Mouse (Mus musculus) heart, postnatal 0 days (tissue): Measurements from ENCODE around the gene Grasp. TPM values are rescaled to one million over a fixed set of nuclear protein-coding genes. Genes with fewer than 3 reads are reported as not detected.

Source experiments
- ATAC-seq: fragments of 200-750 bp; cut with Nextera tagmentation; 2 replicates; pipeline ENCODE4 v1.8.0; 2017; ENCODE audit warnings: low read depth, moderate number of reproducible peaks, moderate library complexity; ENCODE audit not compliant: insufficient read depth
- DNase-seq: peaks from one replicate; pipeline ENCODE4 v3.0.0-alpha.2; 2016; ENCODE audit warnings: low spot score
- H3K27ac ChIP-seq: fragments of 300-500 bp; sonication (generic); 2 replicates; pipeline ENCODE4 v1.5.1; 2014; ENCODE audit warnings: low read depth, mild to moderate bottlenecking
- H3K27me3 ChIP-seq: fragments of 300-500 bp; sonication (generic); 2 replicates; pipeline ENCODE4 v1.6.1; 2014; ENCODE audit warnings: low read length, mixed read lengths; ENCODE audit not compliant: control insufficient read depth, insufficient read depth
- H3K36me3 ChIP-seq: fragments of 300-500 bp; sonication (generic); replicated peaks from 2 replicates; pipeline ENCODE4 v1.6.1; 2014; ENCODE audit warnings: low read length, mixed read lengths; ENCODE audit not compliant: control insufficient read depth, insufficient read depth
- H3K4me1 ChIP-seq: fragments of 300-500 bp; sonication (generic); 2 replicates; pipeline ENCODE4 v1.6.1; 2014; ENCODE audit warnings: antibody characterized with exemption; ENCODE audit not compliant: control insufficient read depth, insufficient read depth
- H3K4me2 ChIP-seq: fragments of 300-500 bp; sonication (generic); 2 replicates; pipeline ENCODE4 v1.6.1; 2014; ENCODE audit warnings: low read depth, mild to moderate bottlenecking, low read length, moderate library complexity
- H3K4me3 ChIP-seq: fragments of 300-500 bp; sonication (generic); 2 replicates; pipeline ENCODE4 v1.5.1; 2014; ENCODE audit warnings: low read depth, low read length
- H3K9ac ChIP-seq: fragments of 300-500 bp; sonication (generic); replicated peaks from 2 replicates; pipeline ENCODE4 v1.6.1; 2014; ENCODE audit warnings: low read depth, low read length, mixed read lengths
- H3K9me3 ChIP-seq: fragments of 300-500 bp; sonication (generic); replicated peaks from 2 replicates; pipeline ENCODE4 v1.6.1; 2016; ENCODE audit warnings: low read length; ENCODE audit not compliant: control insufficient read depth
- CTCF ChIP-seq: IDR thresholded peaks from 2 replicates; pipeline ENCODE4 v1.5.1; 2016; ENCODE audit warnings: antibody characterized with exemption, control low read depth, low read depth
- EP300 ChIP-seq: IDR thresholded peaks from 2 replicates; pipeline ENCODE4 v1.6.1; 2016; ENCODE audit warnings: antibody characterized with exemption, low read depth
- WGBS: fragments of 180-500 bp; shearing (Covaris S2); extraction: QIAGEN DNeasy Blood & Tissue Kit; methylation state at CpG from one replicate; pipeline ENCODE4 v1.1.7; 2014; 5-methylcytosine and 5-hydroxymethylcytosine counted together
- polyA plus RNA-seq: library from polyadenylated mRNA; unstranded; fragments of >200 nt; fragmentation: Nextera tagmentation; extraction: Ambion mirVana; gene quantifications from 2 replicates; pipeline ENCODE4 v1.2.1, GENCODE M21; 2015
- total RNA-seq: library from RNA; depleted of rRNA; stranded (reverse); fragments of >200 nt; gene quantifications from 2 replicates; pipeline ENCODE4 v1.2.3, GENCODE M21; 2014; ENCODE audit warnings: low replicate concordance

The Grasp gene
- total and polyA plus RNA-seq, 2 experiments from 2014 or later, result 2.3 to 8.0 TPM

DNA sequence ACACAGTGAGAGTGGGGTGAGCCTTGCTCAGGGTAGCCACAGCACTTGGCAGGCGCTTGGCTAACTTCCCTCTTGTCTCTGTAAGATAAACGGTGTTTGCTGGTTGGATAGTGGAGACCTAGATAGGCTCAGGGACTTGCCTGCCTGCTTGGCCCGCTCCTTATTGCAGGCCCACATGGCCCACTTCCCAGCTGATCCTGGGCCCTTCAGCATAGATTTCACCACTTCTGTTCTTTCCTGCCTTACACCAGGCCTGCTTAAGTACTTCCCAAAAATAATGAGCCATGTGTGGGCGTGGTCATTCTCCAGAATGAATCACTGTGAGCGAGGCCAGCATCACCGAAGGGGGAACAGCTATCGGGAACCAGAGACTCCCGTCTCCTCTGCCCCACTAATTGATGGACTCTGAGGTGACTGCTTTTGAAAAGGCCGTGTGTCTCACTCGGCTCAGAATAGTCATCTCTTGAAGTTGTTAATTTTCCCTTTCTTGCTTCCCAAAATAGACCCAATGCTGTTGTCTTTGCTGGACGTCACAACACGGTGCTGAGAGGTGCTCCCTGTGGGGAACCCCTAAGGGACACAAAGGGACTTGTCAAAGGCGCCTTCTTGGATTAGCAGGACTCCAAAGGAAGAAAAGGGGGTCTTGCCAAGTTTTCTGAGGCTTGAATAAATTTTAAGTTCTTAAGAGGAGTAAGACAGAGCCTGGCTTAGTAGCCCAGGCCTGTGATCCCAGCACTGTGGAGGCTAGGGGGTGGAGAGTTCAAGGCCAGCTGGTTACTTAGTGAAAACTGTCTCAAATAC is 32.3 kb upstream of the Grasp start:
- Histone ChIP-seq H3K9me3 (no peaks in the 10 kb centered on the region), H3K27ac (peak overlapping the region; percentile 66), H3K27me3 (no peaks in the 10 kb centered on the region), H3K4me2 (peak overlapping the region; percentile 8; the same call in 1 of the 2 replicates), H3K4me3 (no peak overlapping the region), H3K9ac (no peak overlapping the region), H3K36me3 (peaks cover 27% of the 10 kb centered on the region), H3K4me1 (peaks cover 28% of the 10 kb centered on the region)
- TF ChIP-seq EP300 (no peak), CTCF (no peak)
- peak; percentile 40 for DNase-seq
- WGBS, result 19% methylated on average over 13 of the region's 13 CpGs
- ATAC-seq, result peak; percentile 64

DNA sequence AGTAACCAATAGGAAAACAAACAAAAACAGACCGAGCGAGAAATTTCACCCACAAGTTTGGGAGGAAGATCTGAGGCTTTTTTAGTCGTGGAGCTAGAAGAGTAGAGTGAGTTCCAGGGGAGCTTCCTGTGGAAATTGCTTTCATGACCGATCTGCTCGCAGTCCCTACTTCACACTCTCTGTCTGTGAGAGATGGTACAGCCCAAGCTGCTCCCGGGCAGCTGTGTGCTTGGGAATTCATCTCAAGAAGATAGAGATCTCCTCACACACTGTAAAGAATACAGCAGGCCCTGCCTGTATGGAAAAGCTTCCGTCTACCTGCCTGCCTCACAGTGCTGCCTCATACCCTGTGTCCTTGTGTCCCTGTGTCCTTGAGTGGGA is 31.7 kb upstream of the Grasp start:
- H3K4me2 ChIP-seq, result no peak overlapping the region; the same call in 1 of the 2 replicates
- WGBS, result 36% methylated on average over 7 of the region's 7 CpGs
- ATAC-seq, result no peak
- no peak for DNase-seq
- no peaks in the 10 kb centered on the region for H3K9me3 ChIP-seq
- 0 out of 2 replicates have a peak overlapping the region, but pooled peaks have one; percentile 1 for H3K27ac ChIP-seq
- H3K9ac ChIP-seq, result no peak overlapping the region
- H3K27me3 ChIP-seq, result no peaks in the 10 kb centered on the region
- H3K36me3 ChIP-seq, result peaks cover 27% of the 10 kb centered on the region
- H3K4me1 ChIP-seq, result peaks cover 28% of the 10 kb centered on the region
- H3K4me3 ChIP-seq, result no peak overlapping the region
- TF ChIP-seq EP300, result no peak
- TF ChIP-seq CTCF, result no peak

DNA sequence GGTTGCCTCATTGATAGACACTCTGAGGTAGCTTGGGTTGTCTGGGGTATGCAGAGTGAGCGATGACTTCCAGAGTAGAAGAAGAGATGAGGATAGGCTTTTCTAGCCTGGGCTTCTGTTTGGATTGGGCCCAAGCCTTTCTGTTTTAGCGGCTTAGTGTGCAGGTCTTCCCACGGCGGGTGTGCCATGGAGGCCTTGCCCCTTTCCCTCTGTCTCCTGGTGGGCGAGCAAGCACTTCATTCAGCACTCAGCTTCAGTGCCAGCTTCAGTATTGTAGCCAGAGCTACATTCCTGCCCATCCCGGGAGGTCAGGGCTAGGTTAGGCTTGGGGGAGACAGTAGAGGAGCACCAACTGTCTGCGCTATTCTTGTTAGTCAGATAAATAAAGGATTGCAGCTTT is 31.3 kb upstream of the Grasp start:
- Histone ChIP-seq H3K27ac (0 out of 2 replicates have a peak overlapping the region, but pooled peaks have one; percentile 1), H3K4me2 (no peak overlapping the region), H3K9ac (no peak overlapping the region), H3K9me3 (no peaks in the 10 kb centered on the region), H3K4me1 (peaks cover 28% of the 10 kb centered on the region), H3K4me3 (no peak overlapping the region), H3K27me3 (no peaks in the 10 kb centered on the region), H3K36me3 (peaks cover 27% of the 10 kb centered on the region)
- no peak for TF ChIP-seq EP300
- no peak for TF ChIP-seq CTCF
- WGBS, result 48% methylated on average over 7 of the region's 7 CpGs
- no peak for ATAC-seq
- no peak for DNase-seq

DNA sequence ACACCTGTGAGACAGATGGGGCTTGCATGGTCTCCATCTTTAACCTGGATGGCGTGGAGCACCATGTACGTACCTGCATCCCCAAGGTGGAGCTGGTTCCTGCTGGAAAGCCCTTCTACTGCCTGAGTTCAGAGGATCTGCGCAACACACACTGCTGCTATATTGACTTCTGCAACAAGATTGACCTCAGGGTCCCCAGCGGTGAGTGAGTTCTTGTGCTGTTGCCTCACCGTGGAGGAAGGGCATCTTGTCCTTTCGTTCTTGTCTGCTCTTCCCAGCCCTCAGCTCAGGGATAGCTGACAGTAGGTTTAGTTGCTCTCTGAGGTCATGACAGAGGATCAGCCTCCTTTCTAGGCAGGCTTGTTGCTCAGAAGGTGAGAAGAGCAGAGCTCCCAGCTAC is 30.0 kb upstream of the Grasp start:
- H3K9ac ChIP-seq, result no peak overlapping the region
- H3K4me2 ChIP-seq, result no peak overlapping the region
- ATAC-seq (no peak), DNase-seq (no peak)
- H3K4me1 ChIP-seq, result peaks cover 28% of the 10 kb centered on the region
- no peaks in the 10 kb centered on the region for H3K9me3 ChIP-seq
- no peak for TF ChIP-seq CTCF
- TF ChIP-seq EP300, result no peak
- H3K27ac ChIP-seq, result no peak overlapping the region
- H3K4me3 ChIP-seq, result no peak overlapping the region
- 89% methylated on average over 6 of the region's 6 CpGs for WGBS
- peaks cover 33% of the 10 kb centered on the region for H3K36me3 ChIP-seq
- no peaks in the 10 kb centered on the region for H3K27me3 ChIP-seq

DNA sequence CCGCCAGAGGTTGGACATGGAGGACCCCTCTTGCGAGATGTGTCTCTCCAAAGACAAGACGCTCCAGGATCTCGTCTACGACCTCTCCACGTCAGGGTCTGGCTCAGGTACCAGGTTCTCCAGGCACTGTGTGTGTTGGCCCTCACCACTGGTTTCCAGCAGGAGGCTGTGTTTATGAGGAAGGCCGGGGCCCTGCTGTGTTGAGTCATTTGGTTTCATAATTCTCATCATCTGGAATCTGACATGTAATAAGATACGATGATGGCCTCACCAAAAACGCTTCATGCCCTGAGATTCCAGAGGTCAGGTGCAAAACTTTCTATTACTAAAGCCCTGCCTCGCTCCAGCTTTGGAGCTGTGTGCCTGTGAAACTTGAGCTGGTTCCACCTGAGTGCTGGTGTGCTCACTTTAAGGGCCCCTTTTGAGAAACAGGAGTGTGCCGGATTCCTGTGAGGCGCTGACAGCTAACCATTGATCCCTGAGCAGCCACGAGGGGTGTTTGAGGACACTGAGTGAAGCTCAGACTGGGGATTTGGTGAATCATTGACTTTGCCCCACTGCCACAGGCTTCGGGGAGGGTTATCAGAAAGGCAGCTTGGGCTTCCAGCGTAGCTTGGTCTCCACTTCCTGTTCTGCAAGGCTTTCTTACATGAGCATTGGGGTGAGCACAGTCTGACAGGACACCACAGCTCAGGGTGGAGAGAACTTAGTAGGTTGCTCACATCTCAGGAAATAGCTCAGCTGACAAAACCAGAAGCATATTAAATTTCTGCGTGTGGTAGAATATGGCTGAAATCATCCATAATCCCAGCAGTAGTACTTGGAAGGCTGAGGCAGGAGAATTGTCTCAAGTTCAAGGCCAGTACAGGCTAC is 28.8 kb upstream of the Grasp start:
- ATAC-seq, result no peak
- H3K36me3 ChIP-seq, result peaks cover 45% of the 10 kb centered on the region

More for the DNA sequence above, 28.8 kb upstream of the Grasp start:
- WGBS, result 75% methylated on average over 16 of the region's 16 CpGs
- H3K9ac ChIP-seq, result no peak overlapping the region
- H3K4me3 ChIP-seq, result no peak overlapping the region
- DNase-seq, result no peak
- peaks cover 28% of the 10 kb centered on the region for H3K4me1 ChIP-seq
- no peak overlapping the region for H3K4me2 ChIP-seq
- H3K27me3 ChIP-seq, result no peaks in the 10 kb centered on the region
- TF ChIP-seq EP300 (no peak), CTCF (no peak)
- no peaks in the 10 kb centered on the region for H3K9me3 ChIP-seq
- no peak overlapping the region for H3K27ac ChIP-seq
